8 mouse cellular contexts compared by ENCODE assay signal in genomic region chr1:134987962-134988341, GRCm38 (mm10). TPM values are rescaled to one million over a fixed set of nuclear protein-coding genes. Genes with fewer than 3 reads are reported as not detected.
DNase-seq lines count a peak whose midpoint lies in the region; ATAC-seq and TF ChIP-seq lines count a peak whose summit lies in the region.

No protein-coding gene starts in this region.

- no peak overlapping the region for H3K27ac ChIP-seq in neural tube, embryonic 11.5 days (ENCODE audit: low read depth, low read length)
- no peak overlapping the region for H3K27ac ChIP-seq in limb, embryonic 14.5 days (replicated peaks; ENCODE audit: low read depth, low read length)
- no peak overlapping the region for H3K27ac ChIP-seq in stomach, embryonic 14.5 days (ENCODE audit: low read length)

- ATAC-seq in CD4-positive, CD25-positive, alpha-beta regulatory T cell, adult 4 months, result no peak
- peak; percentile 41; the same call in 1 of the 2 replicates for ATAC-seq in neural tube, embryonic 11.5 days (ENCODE audit: insufficient read depth, low FRiP score, low TSS enrichment)
- no peak for ATAC-seq in limb, embryonic 14.5 days (ENCODE audit: low FRiP score, low read depth)
- ATAC-seq in stomach, embryonic 14.5 days (ENCODE audit: insufficient number of reproducible peaks, insufficient read depth, low FRiP score, low read depth), result no peak

- H3K4me1 ChIP-seq in neural tube, embryonic 11.5 days (ENCODE audit: control insufficient read depth, insufficient read depth, low read length), result no peaks in the 10 kb centered on the region
- peaks cover 16% of the 10 kb centered on the region for H3K4me1 ChIP-seq in limb, embryonic 14.5 days (ENCODE audit: control insufficient read depth, insufficient read depth, low read length)
- no peaks in the 10 kb centered on the region; the same call in 1 of the 2 replicates for H3K4me1 ChIP-seq in stomach, embryonic 14.5 days (ENCODE audit: control insufficient read depth, insufficient read depth, low read length)

- H3K4me3 ChIP-seq in neural tube, embryonic 11.5 days (ENCODE audit: low read depth, low read length), result peak overlapping the region; percentile 31
- peak overlapping the region; percentile 37 for H3K4me3 ChIP-seq in limb, embryonic 14.5 days (replicated peaks; ENCODE audit: low read length)
- peak overlapping the region; percentile 29 for H3K4me3 ChIP-seq in stomach, embryonic 14.5 days (ENCODE audit: low read depth, low read length)

- DNase-seq in CD4-positive, CD25-positive, alpha-beta regulatory T cell, adult 2 months (ENCODE audit: low read depth, low spot score), result peak; percentile 33
- DNase-seq in neural tube, embryonic 11.5 days (ENCODE audit: low spot score), result no peak
- no peak for DNase-seq in neural tube, embryonic 10.5 days (ENCODE audit: extremely low spot score, low spot score)
- no peak for DNase-seq in limb, embryonic 14.5 days (ENCODE audit: low spot score)
- no peak for DNase-seq in adrenal gland, adult 8-10 months
- DNase-seq in gastrocnemius, postnatal 14 days, result no peak

- 14% methylated on average over 14 of the region's 14 CpGs for WGBS in neural tube, embryonic 11.5 days
- 16% methylated on average over 14 of the region's 14 CpGs for WGBS in limb, embryonic 14.5 days
- 12% methylated on average over 14 of the region's 14 CpGs for WGBS in stomach, embryonic 14.5 days

- no peaks in the 10 kb centered on the region for H3K9me3 ChIP-seq in neural tube, embryonic 11.5 days (ENCODE audit: control insufficient read depth, low read length)
- no peaks in the 10 kb centered on the region for H3K9me3 ChIP-seq in limb, embryonic 14.5 days (ENCODE audit: control insufficient read depth, low read length)
- no peaks in the 10 kb centered on the region for H3K9me3 ChIP-seq in stomach, embryonic 14.5 days (ENCODE audit: control insufficient read depth, low read depth, low read length)

- no peak for TF ChIP-seq POLR2A in limb, embryonic 14.5 days (IDR thresholded peaks at IDR 0.05; ENCODE audit: borderline replicate concordance, extremely low read depth, insufficient read depth, insufficient read length)

- H3K36me3 ChIP-seq in neural tube, embryonic 11.5 days (ENCODE audit: control insufficient read depth, insufficient read depth, low read length), result no peaks in the 10 kb centered on the region
- H3K36me3 ChIP-seq in limb, embryonic 14.5 days (ENCODE audit: control insufficient read depth, insufficient read depth, low read length), result no peaks in the 10 kb centered on the region
- H3K36me3 ChIP-seq in stomach, embryonic 14.5 days (ENCODE audit: control insufficient read depth, insufficient read depth, low read length), result no peaks in the 10 kb centered on the region

- intact Hi-C loops in gastrocnemius, postnatal 14 days (cut with DNase I; ENCODE audit: low total_unique reads), result no loop called here

- H3K4me2 ChIP-seq in neural tube, embryonic 11.5 days (ENCODE audit: low read depth), result peak overlapping the region; percentile 83
- H3K4me2 ChIP-seq in limb, embryonic 14.5 days (replicated peaks; ENCODE audit: low read depth, low read length, severe bottlenecking), result peak overlapping the region; percentile 72
- peak overlapping the region; percentile 70 for H3K4me2 ChIP-seq in stomach, embryonic 14.5 days (replicated peaks; ENCODE audit: low read depth, low read length)

- peaks cover 5% of the 10 kb centered on the region; the same call in 1 of the 2 replicates for H3K27me3 ChIP-seq in neural tube, embryonic 11.5 days (ENCODE audit: control insufficient read depth, insufficient read depth, low read length)
- no peaks in the 10 kb centered on the region; the same call in 1 of the 2 replicates for H3K27me3 ChIP-seq in limb, embryonic 14.5 days (ENCODE audit: control insufficient read depth, insufficient read depth, low read length)
- H3K27me3 ChIP-seq in stomach, embryonic 14.5 days (ENCODE audit: control insufficient read depth, insufficient read depth, low read length), result no peaks in the 10 kb centered on the region

- H3K9ac ChIP-seq in neural tube, embryonic 11.5 days (ENCODE audit: low read length), result peak overlapping the region; percentile 49
- peak overlapping the region; percentile 44 for H3K9ac ChIP-seq in limb, embryonic 14.5 days (ENCODE audit: low read depth, low read length, severe bottlenecking)
- H3K9ac ChIP-seq in stomach, embryonic 14.5 days (replicated peaks; ENCODE audit: low read depth, low read length), result no peak overlapping the region

RNA-seq across cellular contexts. Expression of gene Ube2t, which starts 25.6 kb away (rescaled TPM):
- polyA plus RNA-seq in CD4-positive, CD25-positive, alpha-beta regulatory T cell, adult 4 months (2017; shearing (Covaris generic)), result 1 to 10 TPM; 5.6 to 6.3 TPM
- polyA plus RNA-seq in neural tube, embryonic 11.5 days (2014; fragmentation: Nextera tagmentation; extraction: Ambion mirVana), result 39.2 and 44.8 TPM in 2 replicates
- polyA plus RNA-seq in limb, embryonic 14.5 days (2012; rRNA removed), result 20.5 and 23.5 TPM in 2 replicates
- 21.7 and 24.3 TPM in 2 replicates for polyA plus RNA-seq in limb, embryonic 14.5 days (2014; fragmentation: Nextera tagmentation; extraction: Ambion mirVana)
- 34.2 and 35.1 TPM in 2 replicates for polyA plus RNA-seq in stomach, embryonic 14.5 days (2014; fragmentation: Nextera tagmentation; extraction: Ambion mirVana)
- 1 to 10 TPM in 2 of 4 experiments, under 1 TPM in 2; 0.70 to 1.7 (median 1.1) TPM for total RNA-seq in adrenal gland, adult 8-10 months (2022)
- total RNA-seq in gastrocnemius, postnatal 14 days (2021), result 10 to 100 TPM in 1 of 2 experiments, 1 to 10 TPM in 1; 5.8 to 11.5 TPM

RNA-seq across cellular contexts. Expression of gene Ppp1r12b, which starts 32.2 kb away (rescaled TPM):
- 1 to 10 TPM; 7.7 to 7.9 TPM for polyA plus RNA-seq in CD4-positive, CD25-positive, alpha-beta regulatory T cell, adult 4 months (2017; shearing (Covaris generic))
- polyA plus RNA-seq in neural tube, embryonic 11.5 days (2014; fragmentation: Nextera tagmentation; extraction: Ambion mirVana), result 6.8 and 7.8 TPM in 2 replicates
- polyA plus RNA-seq in limb, embryonic 14.5 days (2012; rRNA removed), result 10.9 and 11.4 TPM in 2 replicates
- 9.2 and 9.3 TPM in 2 replicates for polyA plus RNA-seq in limb, embryonic 14.5 days (2014; fragmentation: Nextera tagmentation; extraction: Ambion mirVana)
- polyA plus RNA-seq in stomach, embryonic 14.5 days (2014; fragmentation: Nextera tagmentation; extraction: Ambion mirVana), result 28.9 and 32.8 TPM in 2 replicates
- 10 to 100 TPM; 10.3 to 23.7 (median 15.7) TPM for total RNA-seq in adrenal gland, adult 8-10 months (2022)
- 100 to 1,000 TPM; 183 to 217 TPM for total RNA-seq in gastrocnemius, postnatal 14 days (2021)
